Mouse (Mus musculus): Measurements from ENCODE around the gene Fry. TPM values are rescaled to one million over a fixed set of nuclear protein-coding genes. Genes with fewer than 3 reads are reported as not detected.

Gene Fry
- total and polyA plus RNA-seq, 3 experiments = 43.8 to 153 (median 117) TPM

- TF ChIP-seq EP300 (IDR thresholded peaks at IDR 0.05; ENCODE audit: insufficient read depth, low read depth, low read length) (0 out of 2 replicates have a peak, but pooled peaks have one; percentile 42), POLR2A (IDR thresholded peaks at IDR 0.05; ENCODE audit: insufficient read depth, low read depth, low read length) (peak; percentile 82), CTCF (IDR thresholded peaks at IDR 0.05) (no peak)
- Histone ChIP-seq H3K4me3 (peak within 1 kb of the TSS; percentile 74), H3K4me1 (ENCODE audit: control insufficient read depth, insufficient read depth, low read length) (no peaks in the 10 kb centered on the region), H3K36me3 (ENCODE audit: control insufficient read depth, insufficient read depth, low read length) (no peaks in the 10 kb centered on the region), H3K79me2 (replicated peaks; ENCODE audit: control insufficient read depth, insufficient read depth, low read length) (no peaks in the 10 kb centered on the region), H3K27ac (peak within 1 kb of the TSS; percentile 74), H3K27me3 (ENCODE audit: control insufficient read depth, insufficient read depth, low read length) (no peaks in the 10 kb centered on the region), H3K9ac (ENCODE audit: low read depth, low read length) (peak within 1 kb of the TSS; percentile 87)
- intact Hi-C loops (cut with DNase I) = loop anchor here (2.0 to 5.0 kb wide), 2 partner anchors 70 to 143 kb away; no protein-coding TSS in a partner anchor
- DNase-seq = peak; percentile 91 to 95
- 4% methylated on average over 63 of the region's 63 CpGs for WGBS
Observed at GRCm38 (mm10) chr5:150521937-150522866, 403.8 kb downstream of the Fry start, which contains the start of gene Brca2. Brca2 (plus strand) TSS chr5:150522630.

DNA sequence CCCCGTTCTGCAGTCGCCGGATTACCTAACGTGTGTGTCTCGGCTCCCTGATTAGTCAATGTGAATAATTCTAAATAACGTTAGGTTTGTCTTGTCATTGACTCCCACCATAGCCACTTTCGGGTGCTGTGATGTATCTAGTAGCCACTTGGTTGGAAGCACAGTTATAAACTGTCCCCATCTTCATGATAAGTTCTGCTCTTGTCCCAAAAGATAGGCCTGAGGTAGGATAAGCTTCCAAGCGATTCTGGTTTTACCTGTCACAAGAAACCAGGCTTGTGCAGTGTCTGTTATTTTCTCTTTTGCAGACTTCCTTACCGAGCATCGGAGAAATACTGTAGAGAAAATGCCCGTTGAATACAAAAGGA lies 404.4 kb downstream of the Fry start:
- Histone ChIP-seq H3K4me1 (ENCODE audit: control insufficient read depth, insufficient read depth, low read length) (no peaks in the 10 kb centered on the region), H3K27ac (peak overlapping the region; percentile 74), H3K79me2 (replicated peaks; ENCODE audit: control insufficient read depth, insufficient read depth, low read length) (no peaks in the 10 kb centered on the region), H3K4me3 (peak overlapping the region; percentile 74), H3K27me3 (ENCODE audit: control insufficient read depth, insufficient read depth, low read length) (no peaks in the 10 kb centered on the region), H3K9ac (ENCODE audit: low read depth, low read length) (peak overlapping the region; percentile 87), H3K36me3 (ENCODE audit: control insufficient read depth, insufficient read depth, low read length) (no peaks in the 10 kb centered on the region)
- intact Hi-C loops (cut with DNase I) = loop anchor here (2.0 to 5.0 kb wide), 2 partner anchors 69 to 142 kb away; no protein-coding TSS in a partner anchor
- no peak for DNase-seq
- TF ChIP-seq EP300 (IDR thresholded peaks at IDR 0.05; ENCODE audit: insufficient read depth, low read depth, low read length) (no peak), POLR2A (IDR thresholded peaks at IDR 0.05; ENCODE audit: insufficient read depth, low read depth, low read length) (no peak)
- 5% methylated on average over 11 of the region's 11 CpGs for WGBS

- 84% methylated on average over 2 of the region's 2 CpGs for WGBS
- intact Hi-C loops (cut with DNase I) = no loop called here
- no peak for TF ChIP-seq EP300 (IDR thresholded peaks at IDR 0.05; ENCODE audit: insufficient read depth, low read depth, low read length)
- 0 out of 2 replicates have a peak, but pooled peaks have one; percentile 10 for TF ChIP-seq CTCF (IDR thresholded peaks at IDR 0.05)
- Histone ChIP-seq H3K36me3 (ENCODE audit: control insufficient read depth, insufficient read depth, low read length) (no peaks in the 10 kb centered on the region), H3K27me3 (ENCODE audit: control insufficient read depth, insufficient read depth, low read length) (no peaks in the 10 kb centered on the region), H3K9ac (ENCODE audit: low read depth, low read length) (no peak overlapping the region), H3K4me3 (no peak overlapping the region), H3K79me2 (replicated peaks; ENCODE audit: control insufficient read depth, insufficient read depth, low read length) (no peaks in the 10 kb centered on the region), H3K27ac (no peak overlapping the region), H3K4me1 (ENCODE audit: control insufficient read depth, insufficient read depth, low read length) (no peaks in the 10 kb centered on the region)
- no peak for DNase-seq
Observed at GRCm38 (mm10) chr5:150525239-150525638, 406.8 kb downstream of the Fry start.

GRCm38 (mm10) chr5:150541302-150541701 lies 422.9 kb downstream of the Fry start:
- Histone ChIP-seq H3K9ac (ENCODE audit: low read depth, low read length) (no peak overlapping the region), H3K4me3 (no peak overlapping the region), H3K27ac (no peak overlapping the region), H3K36me3 (ENCODE audit: control insufficient read depth, insufficient read depth, low read length) (no peaks in the 10 kb centered on the region), H3K27me3 (ENCODE audit: control insufficient read depth, insufficient read depth, low read length) (no peaks in the 10 kb centered on the region), H3K4me1 (ENCODE audit: control insufficient read depth, insufficient read depth, low read length) (no peaks in the 10 kb centered on the region), H3K79me2 (replicated peaks; ENCODE audit: control insufficient read depth, insufficient read depth, low read length) (no peaks in the 10 kb centered on the region)
- 98% methylated on average over 1 of the region's 1 CpGs for WGBS
- no peak for DNase-seq
- TF ChIP-seq CTCF (IDR thresholded peaks at IDR 0.05) (no peak), EP300 (IDR thresholded peaks at IDR 0.05; ENCODE audit: insufficient read depth, low read depth, low read length) (no peak), POLR2A (IDR thresholded peaks at IDR 0.05; ENCODE audit: insufficient read depth, low read depth, low read length) (no peak)
- intact Hi-C loops (cut with DNase I) = no loop called here

DNA sequence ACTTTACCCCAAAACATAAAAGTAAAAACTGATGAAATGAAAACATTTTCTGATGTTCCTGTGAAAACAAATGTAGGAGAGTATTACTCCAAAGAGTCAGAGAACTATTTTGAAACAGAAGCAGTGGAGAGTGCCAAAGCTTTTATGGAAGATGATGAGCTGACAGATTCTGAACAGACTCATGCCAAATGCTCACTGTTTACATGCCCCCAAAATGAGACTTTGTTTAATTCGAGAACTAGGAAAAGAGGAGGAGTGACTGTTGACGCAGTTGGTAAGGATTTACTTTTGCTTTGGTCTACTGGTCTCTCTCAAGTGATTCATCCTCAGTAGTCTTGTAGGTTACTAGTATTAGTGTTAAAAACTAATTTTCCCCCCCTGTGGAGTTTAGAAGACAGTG lies 424.7 kb downstream of the Fry start:
- TF ChIP-seq EP300 (IDR thresholded peaks at IDR 0.05; ENCODE audit: insufficient read depth, low read depth, low read length) = no peak
- no peak for TF ChIP-seq POLR2A (IDR thresholded peaks at IDR 0.05; ENCODE audit: insufficient read depth, low read depth, low read length)
- no peak for TF ChIP-seq CTCF (IDR thresholded peaks at IDR 0.05)
- 88% methylated on average over 2 of the region's 2 CpGs for WGBS
- no peak for DNase-seq
- intact Hi-C loops (cut with DNase I) = no loop called here
- Histone ChIP-seq H3K27ac (no peak overlapping the region), H3K79me2 (replicated peaks; ENCODE audit: control insufficient read depth, insufficient read depth, low read length) (no peaks in the 10 kb centered on the region), H3K4me3 (no peak overlapping the region), H3K27me3 (ENCODE audit: control insufficient read depth, insufficient read depth, low read length) (no peaks in the 10 kb centered on the region), H3K4me1 (ENCODE audit: control insufficient read depth, insufficient read depth, low read length) (no peaks in the 10 kb centered on the region), H3K9ac (ENCODE audit: low read depth, low read length) (no peak overlapping the region), H3K36me3 (ENCODE audit: control insufficient read depth, insufficient read depth, low read length) (no peaks in the 10 kb centered on the region)

Other genes with a start within 250 kb of the Fry start
- gene Rxfp2, start 100.0 kb upstream of the Fry start, total RNA-seq (2021) = not detected
- gene Rxfp2, start 100.0 kb upstream of the Fry start, polyA plus RNA-seq (2012; rRNA removed) = 0.10 TPM in 1 of 2 replicates, not detected in the other